Mouse (Mus musculus): Measurements from ENCODE around the gene Obp2a.
"Not testable (repeated sequence)": the region's sequence is repeated elsewhere in the genome, so short reads cannot be mapped to it uniquely, and the experiment has no call there.

Gene Obp2a

DNA sequence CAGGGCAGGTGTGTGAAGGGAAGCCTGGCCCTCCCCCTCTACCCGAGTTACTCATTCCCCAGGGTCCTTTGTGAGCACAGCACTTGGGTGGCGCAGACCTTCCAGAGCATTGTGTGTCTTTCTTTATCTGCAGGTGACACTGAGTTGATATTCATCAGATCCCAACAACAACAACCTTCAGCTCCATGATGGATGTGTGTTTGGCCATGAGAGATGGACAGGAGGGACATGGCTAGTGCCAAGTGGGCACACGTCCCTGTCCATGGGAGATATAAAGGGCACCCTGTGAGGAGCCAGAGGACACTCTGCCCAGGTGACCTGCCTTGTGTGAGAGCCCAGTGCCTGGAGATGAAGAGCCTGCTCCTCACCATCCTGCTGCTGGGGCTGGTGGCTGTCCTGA is at the start of gene Obp2a:
Obp2a (plus strand) TSS at position 301 of the 400 bp plus-strand sequence.
- not testable (repeated sequence) for DNase-seq (ENCODE audit: low read depth, low spot score)

DNA sequence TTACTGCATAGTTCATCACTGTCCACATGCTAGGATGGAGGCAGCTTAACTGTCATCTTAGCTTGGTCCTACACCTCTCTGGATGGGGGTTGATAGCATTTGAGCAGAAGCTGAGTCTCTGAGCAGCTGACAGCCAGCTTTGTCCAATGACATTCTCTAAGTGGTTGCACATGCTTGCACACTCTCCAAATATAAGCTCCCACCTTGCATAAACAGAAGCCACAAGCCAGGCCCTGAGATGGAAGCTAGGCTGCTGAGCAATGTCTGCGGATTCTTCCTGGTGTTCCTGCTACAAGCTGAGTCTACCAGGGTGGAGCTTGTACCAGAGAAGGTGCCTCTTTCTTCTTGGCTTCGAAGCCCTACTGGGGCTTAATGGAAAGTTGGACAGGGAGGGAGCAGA is 46.9 kb upstream of the Obp2a start, which contains the start of gene Lcn8:
Lcn8 (plus strand) TSS at position 219 of the 400 bp plus-strand sequence.
- no peak for DNase-seq (ENCODE audit: low read depth, low spot score)

DNA sequence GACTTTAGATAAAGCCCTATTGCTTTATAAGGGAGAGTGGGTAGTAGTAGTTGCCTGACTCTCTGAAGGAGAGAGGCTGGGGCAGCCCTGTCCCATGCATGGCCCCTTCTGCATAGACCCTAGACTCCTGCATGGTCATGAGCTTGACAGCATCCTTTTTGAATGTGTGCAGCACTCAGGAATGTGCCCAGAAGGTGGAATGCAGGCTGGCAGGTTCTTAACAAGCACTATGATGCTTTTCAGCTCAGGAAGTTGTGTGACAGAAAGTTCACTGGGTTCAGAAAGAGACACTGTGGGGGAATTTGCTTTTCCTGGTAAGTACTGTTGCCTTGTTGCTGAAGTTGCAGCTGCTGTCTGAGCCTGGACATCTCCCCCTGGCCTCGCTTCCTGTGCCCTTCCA is 45.3 kb upstream of the Obp2a start:
- no peak for DNase-seq (ENCODE audit: low read depth, low spot score)

DNA sequence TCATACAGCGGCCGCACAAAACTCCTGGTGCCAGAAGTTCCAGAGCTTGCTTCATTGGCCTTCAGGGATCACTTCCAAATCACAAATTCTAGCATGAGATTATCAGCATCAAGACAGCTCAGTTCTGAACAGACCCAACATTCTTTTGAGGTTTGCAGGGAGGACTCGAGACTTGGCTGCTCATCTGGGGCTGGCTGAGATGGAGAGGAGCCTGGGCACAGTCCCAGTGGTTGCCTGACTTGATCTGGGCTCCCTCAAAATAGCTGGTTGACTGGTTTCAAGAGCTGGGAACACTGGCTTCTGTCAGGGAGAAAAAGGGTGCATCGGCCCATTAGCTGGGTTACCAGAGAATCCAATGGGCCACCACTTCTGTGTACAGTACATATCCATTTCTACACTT is 43.2 kb upstream of the Obp2a start:
- no peak for DNase-seq (ENCODE audit: low read depth, low spot score)

DNA sequence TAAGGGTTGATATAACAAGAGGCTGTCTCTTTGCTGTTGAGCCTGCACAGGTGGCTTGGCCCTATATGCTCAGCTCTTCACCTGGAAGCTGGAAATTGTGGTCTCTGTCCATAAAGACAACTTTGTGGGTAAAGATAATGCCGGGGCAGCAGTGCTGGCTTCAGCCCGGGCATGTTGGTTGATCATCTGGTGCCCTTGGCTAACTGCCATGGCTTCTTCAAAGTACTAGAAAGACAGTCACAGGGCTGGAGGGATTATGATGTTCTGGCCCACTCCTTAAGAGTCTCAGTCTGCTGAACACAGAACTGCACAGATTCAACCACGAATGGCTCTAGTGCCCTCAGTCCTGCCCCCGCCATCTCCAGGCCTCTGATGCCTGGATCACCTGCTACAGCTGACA is 42.6 kb upstream of the Obp2a start:
- DNase-seq (ENCODE audit: low read depth, low spot score): no peak

DNA sequence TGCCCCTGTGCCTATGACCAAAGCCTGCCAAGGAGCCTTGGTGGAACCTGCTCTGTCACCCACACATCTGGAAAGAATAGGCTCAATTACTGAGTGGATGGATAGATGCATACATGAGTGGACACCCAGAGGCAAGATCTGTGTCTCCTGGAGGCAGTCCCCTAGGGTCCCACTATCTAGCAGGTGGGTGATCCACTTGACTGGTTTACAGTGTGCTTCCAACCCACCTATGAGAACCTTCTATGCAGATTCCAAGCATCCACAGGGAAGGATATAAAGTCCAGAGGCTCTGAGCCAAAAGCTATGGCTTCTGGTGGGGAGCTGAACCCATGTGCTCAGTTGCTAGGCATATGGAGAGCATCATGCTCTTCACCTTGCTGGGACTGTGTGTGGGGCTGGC is 42.2 kb upstream of the Obp2a start, which contains the start of gene Lcn5:
Lcn5 (plus strand) TSS at position 301 of the 400 bp plus-strand sequence.
- no peak for DNase-seq (ENCODE audit: low read depth, low spot score)

DNA sequence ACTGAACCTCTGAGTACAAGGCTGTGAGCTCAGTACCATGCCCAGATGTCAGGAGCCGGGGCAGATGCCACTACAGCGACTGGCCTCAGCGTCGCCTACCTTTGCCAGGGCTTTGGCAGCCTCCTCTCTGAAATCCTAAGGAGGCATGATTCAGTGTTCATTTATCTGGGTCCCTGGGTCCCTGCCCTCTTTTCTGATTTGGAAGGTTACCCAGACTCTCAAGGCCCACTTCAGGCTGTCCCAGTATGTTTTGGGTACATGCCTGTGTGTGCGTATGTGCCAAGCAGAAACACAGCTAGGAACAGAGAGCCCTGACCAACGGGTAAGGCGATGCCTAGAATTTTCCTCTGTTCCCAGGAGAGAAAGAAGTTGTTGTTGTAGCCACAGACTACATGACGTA is 39.6 kb upstream of the Obp2a start:
- no peak for DNase-seq (ENCODE audit: low read depth, low spot score)

DNA sequence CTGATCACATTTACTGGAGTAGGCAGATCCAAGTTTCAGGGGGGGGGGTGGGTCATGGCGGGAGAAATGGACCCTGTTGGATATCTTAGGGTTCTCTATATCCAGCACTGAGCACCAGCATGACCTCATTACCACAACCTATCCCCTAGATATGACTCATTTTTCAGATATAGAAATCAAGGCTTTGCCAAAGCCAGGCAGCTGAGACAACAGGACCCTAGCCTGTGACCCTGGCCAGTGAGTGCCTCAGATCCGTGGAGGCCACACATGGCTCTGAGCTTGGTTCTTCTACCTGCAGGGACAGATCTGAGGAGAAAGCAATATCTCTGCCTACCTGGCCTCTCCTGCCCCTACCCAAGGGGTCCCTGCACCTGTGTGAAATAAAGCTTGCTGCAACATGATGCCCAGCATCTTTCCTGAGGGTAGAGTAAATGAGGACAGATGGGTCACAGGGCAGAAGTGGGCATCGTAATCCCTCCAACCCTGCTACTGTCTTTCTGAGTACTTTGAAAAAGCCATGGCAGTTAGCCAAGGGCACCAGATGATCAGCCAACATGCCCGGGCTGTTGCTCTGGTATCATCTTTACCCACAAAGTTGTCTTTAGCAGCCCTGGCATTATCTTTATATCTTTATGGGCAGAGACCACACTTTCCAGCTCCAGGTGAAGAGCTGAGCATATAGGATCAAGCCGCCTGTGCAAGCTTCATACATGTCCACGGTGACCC is 38.4 kb upstream of the Obp2a start:
- DNase-seq (ENCODE audit: low read depth, low spot score): no peak

DNA sequence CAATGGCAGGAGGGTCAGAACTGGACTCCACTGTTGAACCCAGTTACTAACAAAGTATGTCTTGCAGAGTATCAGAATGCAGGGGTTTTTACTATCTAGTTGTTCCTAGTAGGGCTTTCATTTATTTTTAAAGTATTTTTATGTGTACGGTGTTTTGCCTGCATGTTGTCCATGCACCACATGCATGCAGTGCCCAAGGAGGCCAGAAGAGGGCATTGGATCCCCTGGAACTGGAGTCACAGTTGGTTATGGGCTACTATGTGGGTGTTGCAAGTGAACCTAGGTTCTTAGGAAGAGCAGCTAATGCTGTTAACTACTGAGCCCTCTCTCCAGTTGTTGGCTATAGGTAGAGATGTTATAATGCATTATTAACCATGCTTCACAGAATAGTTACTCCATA is 36.3 kb upstream of the Obp2a start:
- DNase-seq (ENCODE audit: low read depth, low spot score): peak; percentile 61

DNA sequence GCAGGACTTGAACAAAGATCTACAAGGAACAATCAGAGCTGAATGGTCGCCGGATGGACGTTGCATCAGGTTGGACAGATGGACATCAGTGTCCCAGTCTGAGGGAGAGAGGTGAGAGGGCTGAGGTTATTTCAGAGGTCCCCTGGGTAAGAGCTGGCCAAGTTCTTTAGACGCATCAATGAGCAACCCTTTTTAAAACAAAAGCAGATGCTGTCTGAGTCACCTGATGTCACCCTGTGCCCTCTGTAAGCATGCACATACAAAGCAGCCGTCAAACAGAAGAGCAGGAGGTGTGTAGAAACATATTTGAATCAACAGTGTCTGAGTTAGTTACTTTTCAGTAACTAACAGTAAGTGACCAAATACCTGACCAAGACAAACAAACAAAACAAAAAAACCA is 35.7 kb upstream of the Obp2a start:
- no peak for DNase-seq (ENCODE audit: low read depth, low spot score)

DNA sequence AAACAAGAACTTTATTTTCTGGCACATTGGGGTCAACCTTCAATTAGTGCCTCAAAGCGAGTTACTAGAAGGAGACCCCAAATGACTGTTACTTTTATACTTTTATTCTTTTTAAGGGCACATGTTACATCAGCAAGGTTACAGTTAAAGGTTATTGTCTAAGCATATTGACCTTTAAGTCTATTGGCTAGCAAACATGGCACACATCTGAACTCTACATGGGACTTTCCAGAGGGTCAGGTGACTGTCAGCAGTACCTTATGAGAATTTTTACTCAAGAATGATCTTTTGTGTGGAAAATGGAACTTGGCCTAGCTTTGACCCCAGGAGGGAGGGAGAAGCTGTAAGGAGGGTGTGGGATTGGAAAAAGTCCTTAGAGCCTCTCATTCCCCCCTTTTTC is 33.3 kb upstream of the Obp2a start:
- DNase-seq (ENCODE audit: low read depth, low spot score): no peak

DNA sequence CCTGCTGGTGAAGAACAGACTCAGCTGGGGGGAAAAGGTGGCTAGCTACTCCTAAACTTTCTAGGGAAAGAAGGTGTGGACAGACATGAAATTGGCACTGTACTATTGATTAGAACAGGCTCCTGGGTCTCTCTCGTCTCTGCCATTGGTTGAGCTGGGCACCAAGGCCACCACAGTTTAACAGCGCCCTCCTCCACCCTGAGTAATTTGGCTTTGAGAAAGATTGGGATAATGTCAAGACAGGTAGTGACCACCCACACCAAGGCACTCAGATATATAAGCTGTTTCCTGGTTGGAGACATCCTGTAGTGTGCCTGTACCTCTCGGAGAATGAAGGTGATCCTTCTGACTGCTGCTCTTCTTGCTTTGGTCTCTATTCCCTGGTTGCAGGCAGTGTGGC is 23.4 kb upstream of the Obp2a start, which contains the start of gene Lcn6:
Lcn6 (plus strand) TSS at position 301 of the 400 bp plus-strand sequence.
- no peak for DNase-seq (ENCODE audit: low read depth, low spot score)

DNA sequence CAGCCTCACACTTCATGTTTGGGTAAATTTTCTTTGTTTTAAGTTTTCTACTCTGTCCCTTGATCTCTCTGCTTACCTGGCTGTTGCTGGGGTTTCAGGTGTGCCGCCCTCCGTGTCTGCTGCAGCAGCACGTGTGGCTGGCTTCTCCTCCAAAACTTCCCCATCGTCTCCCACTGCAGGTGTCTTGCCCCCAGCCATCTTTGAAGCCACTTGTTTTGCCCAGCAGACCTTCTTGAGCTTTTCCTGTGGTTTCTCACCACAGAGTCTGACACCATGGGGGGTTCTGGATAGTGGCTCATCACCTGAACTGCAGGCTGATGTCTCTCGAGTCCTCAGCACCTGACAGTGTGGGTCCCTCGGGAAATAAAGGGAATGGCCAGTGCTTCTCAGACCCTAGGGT is 20.3 kb upstream of the Obp2a start:
- no peak for DNase-seq (ENCODE audit: low read depth, low spot score)

DNA sequence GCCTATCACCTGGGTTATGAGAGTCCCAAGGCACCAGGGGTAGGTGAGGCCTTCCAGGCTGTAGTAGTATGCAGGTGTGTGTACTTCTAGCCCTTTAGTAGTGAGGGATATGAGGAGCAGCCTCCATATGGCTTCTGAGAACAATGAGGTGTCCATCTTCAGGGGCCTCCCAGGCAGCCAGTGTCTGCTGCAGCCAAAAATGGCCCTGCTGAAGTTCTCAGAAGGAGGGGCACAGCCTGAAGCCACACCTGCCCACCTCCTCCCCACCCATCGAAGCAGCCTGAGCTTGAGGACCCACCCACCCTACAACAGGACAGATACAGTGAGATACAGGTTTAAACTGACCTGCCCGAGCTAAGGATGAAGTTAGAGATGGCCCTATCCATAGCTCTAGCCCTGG is 17.4 kb upstream of the Obp2a start, which contains the start of gene Lcn10:
Lcn10 (plus strand) TSS at position 301 of the 400 bp plus-strand sequence.
- DNase-seq (ENCODE audit: low read depth, low spot score): no peak

DNA sequence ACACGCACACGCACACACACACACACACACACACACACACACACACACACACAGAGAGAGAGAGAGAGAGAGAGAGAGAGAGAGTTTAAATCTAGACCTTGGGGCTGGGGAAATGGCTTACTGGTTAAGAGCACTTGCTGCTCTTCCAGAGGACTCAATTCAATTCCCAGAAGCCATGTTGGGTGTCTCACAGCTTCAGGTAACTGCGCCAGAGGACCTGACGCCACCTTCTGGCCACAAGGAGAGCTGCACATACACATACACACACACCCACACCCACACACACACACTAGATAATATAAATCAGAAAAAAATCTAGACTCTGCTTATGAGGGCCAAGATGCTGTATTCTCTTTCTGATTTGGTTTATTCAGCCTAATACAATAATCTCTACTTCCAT is 12.9 kb upstream of the Obp2a start:
- peak; percentile 70 for DNase-seq (ENCODE audit: low read depth, low spot score)

DNA sequence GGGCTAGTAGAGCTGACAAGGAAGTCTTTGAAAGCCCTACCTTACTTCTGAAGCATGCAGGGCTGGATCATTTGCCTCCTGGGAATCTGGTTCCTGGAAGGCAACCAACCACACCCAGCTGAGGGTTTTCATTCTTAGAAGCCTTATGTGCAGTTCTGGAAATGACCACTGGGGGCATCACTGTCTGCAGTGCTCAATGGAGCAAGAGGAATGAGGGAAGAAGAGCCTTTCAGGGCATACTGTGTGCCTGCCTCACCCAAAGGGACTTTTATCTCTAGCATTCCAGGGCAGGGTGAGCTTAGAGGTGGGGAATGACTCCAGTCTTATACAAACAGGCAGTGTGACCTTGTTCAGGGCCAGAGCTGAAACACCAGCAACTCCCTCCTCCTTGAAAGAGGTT is 5.2 kb upstream of the Obp2a start:
- DNase-seq (ENCODE audit: low read depth, low spot score): peak; percentile 96

DNA sequence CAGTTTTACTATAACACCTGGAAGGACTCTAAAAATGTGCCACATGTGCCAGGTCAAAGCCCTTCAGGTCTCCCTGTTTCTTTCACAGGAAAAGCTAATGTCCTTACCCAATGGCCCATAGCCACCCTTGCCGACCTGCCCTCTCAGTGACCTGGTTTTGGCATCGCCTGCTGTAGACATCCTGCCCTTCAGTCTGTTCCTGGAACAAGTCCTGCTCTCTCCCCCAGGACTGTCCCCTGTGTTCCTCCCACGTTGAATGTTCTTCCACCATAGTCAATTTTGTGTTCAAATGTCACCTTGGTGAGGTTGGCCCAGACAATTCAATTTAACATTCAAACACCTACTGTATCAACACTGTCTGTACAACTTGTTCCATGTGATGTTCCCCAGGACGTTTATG is 2.9 kb upstream of the Obp2a start:
- no peak for DNase-seq (ENCODE audit: low read depth, low spot score)

DNA sequence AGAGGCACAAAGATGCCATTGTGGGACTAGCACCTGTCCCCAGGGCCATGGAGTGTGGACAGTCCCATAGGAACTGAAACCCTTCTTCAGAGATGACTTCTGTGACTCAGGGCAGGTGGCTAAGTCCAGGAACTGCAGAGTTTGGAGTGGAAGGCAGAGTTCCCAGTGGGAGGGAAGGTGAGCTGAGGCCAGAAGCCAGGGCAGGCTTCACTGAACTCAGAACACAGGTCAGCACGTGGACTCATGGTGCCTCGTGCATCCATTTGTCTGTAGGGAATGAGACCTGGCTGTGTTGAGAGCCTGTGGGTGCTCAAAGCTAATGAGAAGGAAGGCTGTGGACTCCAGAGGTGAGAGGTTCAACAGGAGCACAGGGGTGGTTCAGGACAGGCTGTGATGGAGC is 1.1 kb upstream of the Obp2a start:
- DNase-seq (ENCODE audit: low read depth, low spot score): no peak

DNA sequence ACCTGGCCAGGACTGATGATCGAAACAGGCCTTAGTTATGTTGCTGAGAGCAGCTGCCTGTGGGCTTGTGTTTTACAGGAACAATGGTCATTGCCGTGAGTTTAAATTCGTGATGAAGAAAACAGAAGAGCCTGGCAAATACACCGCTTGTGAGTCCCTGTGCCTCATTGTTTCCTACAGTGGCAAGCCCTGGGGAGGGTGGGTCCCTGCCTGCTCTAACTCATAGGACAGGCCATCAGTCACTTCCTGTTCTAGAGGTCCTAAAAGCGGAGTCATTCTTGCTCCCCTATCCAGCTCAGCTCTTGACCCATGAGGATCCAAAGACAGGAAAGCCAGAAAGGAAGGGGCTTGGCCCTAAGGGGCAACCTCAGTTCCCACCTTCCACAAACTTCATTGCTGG is 1.2 kb downstream of the Obp2a start:
- no peak for DNase-seq (ENCODE audit: low read depth, low spot score)

DNA sequence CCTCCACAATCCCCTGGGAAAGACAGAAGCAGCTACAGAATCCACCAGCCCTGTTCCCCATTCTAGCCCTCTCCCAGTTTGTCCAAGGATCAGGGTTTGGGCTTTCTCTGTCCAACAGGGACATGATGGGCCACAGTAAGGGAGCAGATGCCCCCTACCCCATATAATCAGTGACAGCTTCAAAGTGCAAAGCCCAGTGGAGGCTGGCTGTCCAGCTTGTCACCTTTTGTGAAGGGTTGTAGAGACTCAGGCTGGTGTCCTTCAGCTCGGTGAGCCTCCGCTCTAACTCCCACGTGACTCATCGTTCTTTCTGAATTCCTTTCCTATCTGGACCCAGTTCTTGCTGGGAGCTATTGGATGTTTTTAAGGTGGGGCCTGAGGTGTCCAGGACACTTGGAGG is 3.9 kb downstream of the Obp2a start:
- DNase-seq (ENCODE audit: low read depth, low spot score): no peak

DNA sequence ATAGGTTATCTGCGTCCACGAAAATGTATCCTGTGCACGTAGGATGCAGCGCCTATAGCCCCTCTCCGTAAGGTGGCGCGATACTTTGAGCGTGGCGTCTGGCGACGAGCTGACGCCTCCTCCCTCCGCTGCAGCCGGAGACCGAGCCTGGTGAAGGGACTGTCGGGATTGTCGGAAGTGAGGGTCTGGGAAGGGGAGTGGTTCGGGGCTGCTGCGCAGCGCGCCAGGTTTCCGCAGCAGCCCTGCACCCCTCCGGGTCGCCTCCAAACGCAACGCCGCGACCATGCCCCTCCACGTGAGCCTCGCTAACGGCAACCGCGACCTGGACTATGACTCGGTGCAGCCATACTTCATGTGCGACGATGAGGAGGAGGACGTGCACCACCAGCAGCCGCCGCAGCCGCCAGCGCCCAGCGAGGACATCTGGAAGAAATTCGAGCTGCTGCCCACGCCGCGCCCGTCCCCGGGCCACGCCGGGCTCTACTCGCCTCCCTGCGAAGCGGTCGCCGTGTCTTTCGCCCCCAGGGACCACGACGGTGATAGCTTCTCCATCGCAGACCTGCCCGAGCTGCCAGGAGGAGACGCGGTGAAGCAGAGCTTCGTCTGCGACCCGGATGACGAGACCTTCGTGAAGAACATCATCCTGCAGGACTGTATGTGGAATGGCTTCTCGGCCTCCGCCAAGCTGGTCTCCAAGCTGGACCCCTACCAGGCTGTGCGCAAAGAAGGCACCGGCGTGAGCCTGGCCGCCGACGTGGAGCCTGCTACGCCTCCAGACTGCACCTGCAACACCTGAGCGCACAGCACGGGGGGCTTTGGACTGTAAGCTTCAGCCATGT is 7.0 kb downstream of the Obp2a start, which contains the start of gene Bmyc:
Bmyc (plus strand) TSS at position 97 of the 839 bp plus-strand sequence.
- DNase-seq (ENCODE audit: low read depth, low spot score): peak; percentile 93

DNA sequence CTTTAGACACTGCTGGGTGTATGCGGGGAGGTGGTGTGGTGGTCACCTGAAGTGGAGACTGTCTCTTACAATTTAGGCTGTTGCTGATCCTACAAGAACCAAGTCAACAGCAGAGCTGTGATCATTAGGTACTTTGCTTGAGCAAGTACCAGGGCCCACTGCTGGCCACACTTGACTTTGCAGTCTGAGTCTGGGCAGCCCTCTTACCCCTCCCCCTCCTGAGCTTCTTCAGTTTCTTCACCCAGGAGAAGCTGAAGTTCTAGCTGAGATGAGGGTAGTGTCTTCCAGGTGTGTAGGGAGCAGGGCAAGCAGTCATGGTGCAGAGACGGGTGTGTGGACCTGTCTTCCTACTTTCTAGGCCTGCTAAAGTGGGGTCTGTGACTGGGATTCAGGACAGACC is 8.3 kb downstream of the Obp2a start:
- DNase-seq (ENCODE audit: low read depth, low spot score): peak; percentile 53

DNA sequence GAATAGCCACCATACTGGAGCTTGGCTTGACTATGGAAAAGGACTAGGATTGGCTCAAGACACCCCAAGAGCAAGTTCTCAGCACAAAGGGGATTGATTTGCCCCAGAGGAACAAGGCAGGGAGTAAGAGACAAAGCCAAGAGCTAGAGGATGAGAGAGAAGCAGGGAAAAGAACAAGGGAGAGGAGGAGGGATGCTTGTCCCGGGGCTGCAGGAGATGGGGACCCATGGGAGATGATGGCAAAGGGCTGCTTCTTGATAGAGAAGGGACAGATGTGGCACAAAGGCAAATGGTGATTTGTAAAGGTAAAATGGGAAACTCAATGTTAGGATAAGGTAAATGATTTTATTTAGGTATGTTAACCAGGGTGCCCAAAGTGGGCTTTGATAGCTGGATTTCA is 9.2 kb downstream of the Obp2a start:
- DNase-seq (ENCODE audit: low read depth, low spot score): not testable (repeated sequence)

Measured in ZHBTc4 (cell line).